Mouse (Mus musculus) forebrain, postnatal 0 days (tissue): ENCODE measurements around the gene Card11. TPM values are rescaled to one million over a fixed set of nuclear protein-coding genes. Genes with fewer than 3 reads are reported as not detected.

ENCODE experiments used
- ATAC-seq: fragments of 200-750 bp; cut with Nextera tagmentation; 2 replicates; pipeline ENCODE4 v1.8.0; 2017; ENCODE audit warnings: mild to moderate bottlenecking, moderate library complexity
- DNase-seq: peaks from one replicate; pipeline ENCODE4 v3.0.0-alpha.2; 2015
- H3K27ac ChIP-seq: fragments of 300-500 bp; sonication (generic); 2 replicates; pipeline ENCODE4 v1.5.1; 2014; ENCODE audit warnings: low read depth, mild to moderate bottlenecking, antibody characterized with exemption, low read length, moderate library complexity, mixed read lengths
- H3K27me3 ChIP-seq: fragments of 300-500 bp; sonication (generic); 2 replicates; pipeline ENCODE4 v1.6.1; 2014; ENCODE audit warnings: mild to moderate bottlenecking, low read length, mixed read lengths; ENCODE audit not compliant: insufficient read depth
- H3K36me3 ChIP-seq: fragments of 300-500 bp; sonication (generic); 2 replicates; pipeline ENCODE4 v1.6.1; 2014; ENCODE audit warnings: mild to moderate bottlenecking, moderate library complexity; ENCODE audit not compliant: insufficient read depth
- H3K4me1 ChIP-seq: fragments of 300-500 bp; sonication (generic); 2 replicates; pipeline ENCODE4 v1.6.1; 2014; ENCODE audit warnings: antibody characterized with exemption; ENCODE audit not compliant: insufficient read depth
- H3K4me2 ChIP-seq: fragments of 300-500 bp; sonication (generic); 2 replicates; pipeline ENCODE4 v1.6.1; 2014; ENCODE audit warnings: low read depth, mild to moderate bottlenecking, moderate library complexity
- H3K4me3 ChIP-seq: fragments of 300-500 bp; sonication (generic); 2 replicates; pipeline ENCODE4 v1.5.1; 2014; ENCODE audit warnings: low read depth, low read length, mixed read lengths
- H3K9ac ChIP-seq: fragments of 300-500 bp; sonication (generic); 2 replicates; pipeline ENCODE4 v1.6.1; 2014; ENCODE audit warnings: mild to moderate bottlenecking
- H3K9me3 ChIP-seq: fragments of 300-500 bp; sonication (generic); 2 replicates; pipeline ENCODE4 v1.6.1; 2016; ENCODE audit warnings: low read length
- CTCF ChIP-seq: sonication (generic); IDR thresholded peaks from 2 replicates; pipeline ENCODE4 v1.5.1; 2016; ENCODE audit warnings: antibody characterized with exemption, control low read depth, low read depth
- WGBS: fragments of 180-500 bp; shearing (Covaris S2); extraction: QIAGEN DNeasy Blood & Tissue Kit; methylation state at CpG from one replicate; pipeline ENCODE4 v1.1.7; 2014; 5-methylcytosine and 5-hydroxymethylcytosine counted together
- polyA plus RNA-seq: library from polyadenylated mRNA; unstranded; fragments of >200 nt; fragmentation: Nextera tagmentation; extraction: Ambion mirVana; gene quantifications from 2 replicates; pipeline ENCODE4 v1.2.1, GENCODE M21; 2015
- total RNA-seq: library from RNA; depleted of rRNA; stranded (reverse); fragments of >200 nt; gene quantifications from 2 replicates; pipeline ENCODE4 v1.2.3, GENCODE M21; 2014; rRNA removed

The Card11 gene
- total RNA-seq (not detected in 2 replicates), polyA plus RNA-seq (not detected in 2 replicates)

DNA sequence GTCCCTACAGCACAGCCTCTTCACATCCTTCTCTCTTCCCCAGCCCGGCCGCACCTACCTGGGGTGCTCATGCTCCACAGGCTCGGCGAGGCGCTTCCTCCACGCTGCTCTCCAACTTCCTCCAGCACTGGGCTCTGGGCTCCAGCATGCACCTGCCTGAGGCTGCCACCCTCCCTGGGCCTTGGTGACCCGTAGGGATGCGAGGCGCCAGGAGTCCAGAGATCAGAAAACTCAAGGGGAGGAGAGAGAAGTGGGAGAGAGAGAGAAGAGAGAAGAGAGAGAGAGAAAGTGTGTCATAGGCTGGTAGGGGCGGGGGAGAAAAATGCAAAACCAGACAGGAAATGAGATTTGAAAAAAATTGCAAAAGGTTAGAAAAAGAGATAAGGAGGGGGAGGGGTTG, at the start of gene Card11:
Card11 (minus strand) TSS at position 234 of the 400 bp plus-strand sequence.
- DNase-seq: no peak
- Histone ChIP-seq H3K4me2 (no peak within 1 kb of the TSS), H3K9ac (no peak within 1 kb of the TSS), H3K4me3 (no peak within 1 kb of the TSS), H3K36me3 (no peaks in the 10 kb centered on the region), H3K9me3 (no peaks in the 10 kb centered on the region), H3K27me3 (no peaks in the 10 kb centered on the region), H3K27ac (no peak within 1 kb of the TSS), H3K4me1 (no peaks in the 10 kb centered on the region)
- ATAC-seq: no peak
- TF ChIP-seq CTCF: no peak
- 79% methylated on average over 10 of the region's 10 CpGs for WGBS

DNA sequence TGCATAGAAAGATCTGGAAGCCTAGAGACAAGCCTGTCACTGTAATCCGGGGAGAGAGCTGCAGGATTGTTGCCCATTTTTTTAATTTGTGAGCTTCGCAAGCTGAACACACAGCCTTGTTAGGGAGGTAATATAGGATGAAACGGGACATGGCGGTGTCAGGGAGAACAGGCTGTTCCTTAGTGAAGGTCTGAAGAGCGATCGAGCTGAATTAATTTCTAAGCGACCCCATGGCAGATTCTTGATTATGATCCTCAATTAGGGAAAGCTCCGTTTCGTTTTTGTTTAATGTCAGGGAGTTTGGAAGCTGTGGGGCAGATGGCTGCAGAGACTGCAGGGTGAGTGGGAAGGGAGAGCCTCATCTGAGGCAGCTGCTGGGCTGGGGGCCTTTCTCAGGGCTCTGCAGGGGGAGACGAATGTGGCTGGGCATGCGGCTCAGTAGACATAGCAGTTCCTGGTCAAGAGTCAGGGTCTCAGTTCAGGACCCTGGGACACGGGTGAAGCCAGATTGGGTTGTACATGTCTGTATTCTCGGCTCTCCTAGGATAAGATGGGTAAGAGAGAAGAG, 47.4 kb upstream of the Card11 start:
- H3K4me2 ChIP-seq: peak overlapping the region; percentile 13; the same call in 1 of the 2 replicates
- WGBS: 30% methylated on average over 13 of the region's 13 CpGs
- H3K27me3 ChIP-seq: no peaks in the 10 kb centered on the region
- peaks cover 3% of the 10 kb centered on the region; the same call in 1 of the 2 replicates for H3K4me1 ChIP-seq
- peak; percentile 42; the same call in 1 of the 2 replicates for ATAC-seq
- H3K9ac ChIP-seq: no peak overlapping the region
- peak; percentile 33 for DNase-seq
- H3K36me3 ChIP-seq: no peaks in the 10 kb centered on the region
- no peak overlapping the region for H3K27ac ChIP-seq
- no peak overlapping the region for H3K4me3 ChIP-seq
- TF ChIP-seq CTCF: no peak
- H3K9me3 ChIP-seq: peaks cover 6% of the 10 kb centered on the region; the same call in 1 of the 2 replicates

DNA sequence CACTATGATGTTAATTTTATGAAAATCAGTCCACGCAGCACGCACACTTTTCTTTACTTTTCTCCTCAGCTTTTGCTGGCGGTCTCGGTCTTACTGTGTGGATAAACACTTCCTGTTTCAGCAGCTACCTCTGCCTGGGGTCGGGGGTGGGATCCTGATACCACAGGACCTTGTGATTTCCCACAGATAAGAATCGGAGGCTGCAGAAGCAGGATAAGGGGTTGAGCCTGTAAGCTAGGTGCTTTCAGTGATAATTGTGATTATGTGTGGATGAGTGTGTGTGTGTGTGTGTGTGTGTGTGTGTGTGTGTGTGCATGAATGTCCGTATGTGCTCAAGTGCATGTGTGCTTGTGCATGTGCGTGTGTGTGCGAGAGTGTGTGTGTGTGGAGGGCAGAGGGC, 44.6 kb upstream of the Card11 start:
- H3K36me3 ChIP-seq: no peaks in the 10 kb centered on the region
- 69% methylated on average over 9 of the region's 9 CpGs for WGBS
- H3K27ac ChIP-seq: no peak overlapping the region
- no peak overlapping the region for H3K9ac ChIP-seq
- no peak for DNase-seq
- no peaks in the 10 kb centered on the region for H3K27me3 ChIP-seq
- H3K4me1 ChIP-seq: peaks cover 3% of the 10 kb centered on the region; the same call in 1 of the 2 replicates
- no peak overlapping the region for H3K4me3 ChIP-seq
- no peak overlapping the region for H3K4me2 ChIP-seq
- TF ChIP-seq CTCF: no peak
- H3K9me3 ChIP-seq: no peaks in the 10 kb centered on the region
- ATAC-seq: no peak

DNA sequence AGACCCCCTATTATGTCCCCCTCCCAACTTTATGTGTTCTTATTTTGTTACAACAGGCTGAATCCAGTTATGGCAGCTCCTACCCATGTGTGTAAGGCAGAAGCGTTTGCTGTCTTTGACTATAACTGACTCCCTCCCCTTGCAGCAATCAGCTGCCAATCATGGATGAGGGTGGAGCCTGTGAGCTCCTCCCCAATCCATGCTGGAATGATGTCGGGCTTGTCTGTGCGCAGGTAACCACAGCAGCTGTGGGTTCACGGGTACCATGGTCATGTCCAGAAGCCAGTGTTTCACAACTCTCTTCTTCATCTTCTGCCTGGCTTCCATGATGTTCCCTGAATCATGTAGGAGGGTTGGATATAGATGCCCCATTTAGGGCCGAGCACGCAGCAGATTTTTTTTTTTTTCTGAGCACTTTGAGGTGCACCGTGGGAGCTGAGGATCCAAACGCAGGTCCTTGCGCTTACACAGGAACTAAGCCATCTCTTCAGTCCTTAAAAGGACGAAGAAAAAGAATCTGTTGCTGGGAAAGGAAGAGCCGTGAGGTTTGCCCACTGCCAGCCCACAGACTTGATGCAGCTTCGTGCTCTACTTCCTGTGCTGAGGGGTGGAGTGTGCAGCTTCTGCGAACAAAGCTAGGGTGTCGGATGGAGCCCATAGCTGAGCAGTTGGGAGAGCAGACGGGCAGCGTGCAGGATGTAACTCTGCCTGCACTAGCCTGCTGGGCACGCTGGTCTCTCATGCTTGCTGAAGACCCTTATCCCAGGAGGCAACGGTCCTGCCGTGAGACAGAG, 43.5 kb upstream of the Card11 start:
- ATAC-seq (peak; percentile 62), DNase-seq (no peak)
- H3K9me3 ChIP-seq: no peaks in the 10 kb centered on the region
- TF ChIP-seq CTCF: no peak
- H3K27me3 ChIP-seq: no peaks in the 10 kb centered on the region
- peak overlapping the region; percentile 50 for H3K27ac ChIP-seq
- no peaks in the 10 kb centered on the region for H3K36me3 ChIP-seq
- H3K4me1 ChIP-seq: peaks cover 3% of the 10 kb centered on the region; the same call in 1 of the 2 replicates
- H3K4me3 ChIP-seq: no peak overlapping the region
- WGBS: 64% methylated on average over 19 of the region's 19 CpGs
- H3K4me2 ChIP-seq: no peak overlapping the region
- H3K9ac ChIP-seq: no peak overlapping the region; the same call in 1 of the 2 replicates

DNA sequence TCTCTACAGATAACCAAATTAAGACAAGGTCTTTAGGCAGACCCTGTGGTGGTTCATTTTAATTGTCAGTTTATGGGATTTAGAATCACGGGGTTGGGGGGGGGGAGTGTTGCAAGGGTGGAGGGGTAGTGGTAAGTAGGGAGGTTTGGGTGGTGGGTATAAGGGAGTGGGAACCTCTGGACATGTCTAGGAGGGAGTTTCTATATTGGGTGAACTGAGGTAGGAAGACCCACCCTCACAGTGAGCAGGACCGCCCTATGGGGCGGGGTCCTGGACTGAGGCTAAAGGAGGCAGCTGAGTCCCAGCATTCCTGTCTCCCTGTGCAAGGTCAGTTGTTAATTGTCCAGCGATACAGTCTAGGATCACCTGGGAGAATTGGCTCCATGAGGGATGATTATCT, 42.0 kb upstream of the Card11 start:
- Histone ChIP-seq H3K9me3 (no peaks in the 10 kb centered on the region), H3K27me3 (no peaks in the 10 kb centered on the region), H3K4me1 (no peaks in the 10 kb centered on the region), H3K4me3 (no peak overlapping the region), H3K36me3 (no peaks in the 10 kb centered on the region), H3K9ac (no peak overlapping the region), H3K27ac (no peak overlapping the region), H3K4me2 (no peak overlapping the region)
- WGBS: 86% methylated on average over 4 of the region's 4 CpGs
- DNase-seq (no peak), ATAC-seq (no peak)
- TF ChIP-seq CTCF: no peak

DNA sequence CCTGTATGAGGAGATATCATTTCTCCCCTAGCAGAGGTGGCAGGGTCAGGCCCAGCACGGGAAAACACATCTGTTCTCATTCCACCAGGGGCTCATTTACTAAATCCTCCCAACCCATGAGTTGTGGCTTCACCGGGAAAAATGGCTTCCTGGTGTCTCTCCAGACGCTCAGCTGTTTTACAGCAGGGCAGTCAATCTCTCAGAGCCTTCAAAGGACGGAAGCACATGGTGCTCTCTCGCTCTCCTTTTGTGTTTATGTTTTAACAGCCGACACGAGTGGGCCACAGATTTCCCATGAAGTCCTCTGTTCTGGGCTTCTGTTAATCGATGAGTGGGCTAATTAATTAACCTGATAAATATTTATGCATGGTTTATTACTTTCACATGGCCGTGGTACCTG, 40.5 kb upstream of the Card11 start:
- 39% methylated on average over 9 of the region's 9 CpGs for WGBS
- Histone ChIP-seq H3K9ac (no peak overlapping the region), H3K27ac (no peak overlapping the region), H3K27me3 (no peaks in the 10 kb centered on the region), H3K36me3 (no peaks in the 10 kb centered on the region), H3K9me3 (no peaks in the 10 kb centered on the region), H3K4me1 (no peaks in the 10 kb centered on the region), H3K4me2 (no peak overlapping the region), H3K4me3 (no peak overlapping the region)
- TF ChIP-seq CTCF: no peak
- no peak for ATAC-seq
- no peak for DNase-seq

DNA sequence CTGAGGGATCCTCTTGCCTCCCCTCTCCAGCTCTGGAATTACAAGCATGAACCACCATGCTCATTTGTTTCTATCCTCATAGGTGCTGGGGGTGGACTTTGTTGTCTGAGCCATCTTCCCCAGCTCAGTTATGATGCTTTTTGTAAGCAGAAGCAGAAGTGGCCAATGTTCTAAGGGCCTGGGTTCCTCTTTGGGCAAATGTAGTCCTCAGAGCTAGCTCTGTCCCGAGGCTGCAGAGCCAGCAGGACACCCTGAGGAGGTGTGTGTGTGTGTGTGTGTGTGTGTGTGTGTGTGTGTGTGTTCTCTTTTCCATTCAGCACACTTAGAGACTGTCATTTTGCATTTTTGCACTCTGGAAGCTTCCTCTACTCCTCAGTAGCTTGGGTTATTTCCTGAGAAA, 38.0 kb upstream of the Card11 start:
- DNase-seq (no peak), ATAC-seq (no peak)
- Histone ChIP-seq H3K4me1 (no peaks in the 10 kb centered on the region), H3K9ac (no peak overlapping the region), H3K4me3 (no peak overlapping the region), H3K27me3 (no peaks in the 10 kb centered on the region), H3K9me3 (no peaks in the 10 kb centered on the region), H3K4me2 (no peak overlapping the region), H3K36me3 (no peaks in the 10 kb centered on the region), H3K27ac (no peak overlapping the region)
- 68% methylated on average over 1 of the region's 1 CpGs for WGBS
- TF ChIP-seq CTCF: no peak
